Mouse (Mus musculus): ENCODE measurements around the gene Irf2bp2. TPM values are rescaled to one million over a fixed set of nuclear protein-coding genes. Genes with fewer than 3 reads are reported as not detected.

The Irf2bp2 gene
- polyA plus RNA-seq, 1 experiment from 2014 or later: 9.9 TPM

- ATAC-seq (ENCODE audit: insufficient read depth, low FRiP score): no peak
- Histone ChIP-seq H3K27ac (ENCODE audit: low read length) (no peak overlapping the region), H3K4me3 (replicated peaks; ENCODE audit: low read length) (no peak overlapping the region), H3K4me1 (ENCODE audit: control insufficient read depth, insufficient read depth, low read length) (peaks cover 8% of the 10 kb centered on the region), H3K9ac (ENCODE audit: low read length) (no peak overlapping the region), H3K36me3 (ENCODE audit: control insufficient read depth, insufficient read depth, low read length) (no peaks in the 10 kb centered on the region), H3K27me3 (ENCODE audit: control insufficient read depth, insufficient read depth, low read length) (no peaks in the 10 kb centered on the region), H3K4me2 (ENCODE audit: low read depth, low read length) (no peak overlapping the region), H3K9me3 (replicated peaks; ENCODE audit: control insufficient read depth, low read length) (peaks cover 4% of the 10 kb centered on the region; the same call in 1 of the 2 replicates)
- WGBS: 85% methylated on average over 3 of the region's 3 CpGs
These were observed 15.1 kb downstream of the Irf2bp2 start for GRCm38 (mm10) chr8:126578641-126579040.

GRCm38 (mm10) chr8:126576919-126577318, 16.9 kb downstream of the Irf2bp2 start:
- H3K36me3 ChIP-seq (ENCODE audit: control insufficient read depth, insufficient read depth, low read length): no peaks in the 10 kb centered on the region
- no peak for ATAC-seq (ENCODE audit: insufficient read depth, low FRiP score)
- no peak overlapping the region for H3K4me3 ChIP-seq (replicated peaks; ENCODE audit: low read length)
- H3K4me2 ChIP-seq (ENCODE audit: low read depth, low read length): no peak overlapping the region
- peaks cover 4% of the 10 kb centered on the region; the same call in 1 of the 2 replicates for H3K9me3 ChIP-seq (replicated peaks; ENCODE audit: control insufficient read depth, low read length)
- H3K27me3 ChIP-seq (ENCODE audit: control insufficient read depth, insufficient read depth, low read length): no peaks in the 10 kb centered on the region
- WGBS: 90% methylated on average over 8 of the region's 8 CpGs
- no peak overlapping the region for H3K27ac ChIP-seq (ENCODE audit: low read length)
- H3K9ac ChIP-seq (ENCODE audit: low read length): no peak overlapping the region
- H3K4me1 ChIP-seq (ENCODE audit: control insufficient read depth, insufficient read depth, low read length): no peaks in the 10 kb centered on the region

GRCm38 (mm10) chr8:126576086-126576485, 17.7 kb downstream of the Irf2bp2 start:
- H3K36me3 ChIP-seq (ENCODE audit: control insufficient read depth, insufficient read depth, low read length): no peaks in the 10 kb centered on the region
- H3K4me2 ChIP-seq (ENCODE audit: low read depth, low read length): no peak overlapping the region
- H3K4me3 ChIP-seq (replicated peaks; ENCODE audit: low read length): no peak overlapping the region
- no peaks in the 10 kb centered on the region for H3K27me3 ChIP-seq (ENCODE audit: control insufficient read depth, insufficient read depth, low read length)
- H3K9ac ChIP-seq (ENCODE audit: low read length): no peak overlapping the region
- H3K4me1 ChIP-seq (ENCODE audit: control insufficient read depth, insufficient read depth, low read length): no peaks in the 10 kb centered on the region
- ATAC-seq (ENCODE audit: insufficient read depth, low FRiP score): no peak
- H3K9me3 ChIP-seq (replicated peaks; ENCODE audit: control insufficient read depth, low read length): peaks cover 4% of the 10 kb centered on the region; the same call in 1 of the 2 replicates
- no peak overlapping the region for H3K27ac ChIP-seq (ENCODE audit: low read length)

GRCm38 (mm10) chr8:126574882-126575637, 18.7 kb downstream of the Irf2bp2 start:
- no peaks in the 10 kb centered on the region for H3K36me3 ChIP-seq (ENCODE audit: control insufficient read depth, insufficient read depth, low read length)
- no peak overlapping the region for H3K4me3 ChIP-seq (replicated peaks; ENCODE audit: low read length)
- peaks cover 5% of the 10 kb centered on the region; the same call in 1 of the 2 replicates for H3K4me1 ChIP-seq (ENCODE audit: control insufficient read depth, insufficient read depth, low read length)
- H3K4me2 ChIP-seq (ENCODE audit: low read depth, low read length): no peak overlapping the region
- ATAC-seq (ENCODE audit: insufficient read depth, low FRiP score): no peak
- H3K9ac ChIP-seq (ENCODE audit: low read length): no peak overlapping the region
- no peaks in the 10 kb centered on the region for H3K9me3 ChIP-seq (replicated peaks; ENCODE audit: control insufficient read depth, low read length)
- 75% methylated on average over 16 of the region's 16 CpGs for WGBS
- no peak overlapping the region for H3K27ac ChIP-seq (ENCODE audit: low read length)
- H3K27me3 ChIP-seq (ENCODE audit: control insufficient read depth, insufficient read depth, low read length): no peaks in the 10 kb centered on the region

- H3K9me3 ChIP-seq (replicated peaks; ENCODE audit: control insufficient read depth, low read length): no peaks in the 10 kb centered on the region
- no peak overlapping the region for H3K4me3 ChIP-seq (replicated peaks; ENCODE audit: low read length)
- H3K27me3 ChIP-seq (ENCODE audit: control insufficient read depth, insufficient read depth, low read length): no peaks in the 10 kb centered on the region
- WGBS: 71% methylated on average over 4 of the region's 4 CpGs
- H3K4me2 ChIP-seq (ENCODE audit: low read depth, low read length): no peak overlapping the region
- H3K4me1 ChIP-seq (ENCODE audit: control insufficient read depth, insufficient read depth, low read length): peaks cover 5% of the 10 kb centered on the region; the same call in 1 of the 2 replicates
- peak; percentile 84 for ATAC-seq (ENCODE audit: insufficient read depth, low FRiP score)
- no peaks in the 10 kb centered on the region for H3K36me3 ChIP-seq (ENCODE audit: control insufficient read depth, insufficient read depth, low read length)
- H3K27ac ChIP-seq (ENCODE audit: low read length): no peak overlapping the region
- H3K9ac ChIP-seq (ENCODE audit: low read length): no peak overlapping the region
These were observed 19.9 kb downstream of the Irf2bp2 start for GRCm38 (mm10) chr8:126573878-126574277.

- no peak for ATAC-seq (ENCODE audit: insufficient read depth, low FRiP score)
These were observed 20.6 kb downstream of the Irf2bp2 start for GRCm38 (mm10) chr8:126573079-126573694.

GRCm38 (mm10) chr8:126571065-126571660, 22.6 kb downstream of the Irf2bp2 start:
- 77% methylated on average over 15 of the region's 15 CpGs for WGBS
- H3K4me2 ChIP-seq (ENCODE audit: low read depth, low read length): no peak overlapping the region
- no peak overlapping the region for H3K9ac ChIP-seq (ENCODE audit: low read length)
- H3K27me3 ChIP-seq (ENCODE audit: control insufficient read depth, insufficient read depth, low read length): no peaks in the 10 kb centered on the region
- H3K27ac ChIP-seq (ENCODE audit: low read length): no peak overlapping the region
- H3K4me1 ChIP-seq (ENCODE audit: control insufficient read depth, insufficient read depth, low read length): peaks cover 22% of the 10 kb centered on the region
- H3K4me3 ChIP-seq (replicated peaks; ENCODE audit: low read length): no peak overlapping the region
- H3K9me3 ChIP-seq (replicated peaks; ENCODE audit: control insufficient read depth, low read length): no peaks in the 10 kb centered on the region
- H3K36me3 ChIP-seq (ENCODE audit: control insufficient read depth, insufficient read depth, low read length): no peaks in the 10 kb centered on the region
- ATAC-seq (ENCODE audit: insufficient read depth, low FRiP score): no peak

More at GRCm38 (mm10) chr8:126573079-126573694, 20.6 kb downstream of the Irf2bp2 start:
- Histone ChIP-seq H3K4me2 (ENCODE audit: low read depth, low read length) (no peak overlapping the region), H3K9ac (ENCODE audit: low read length) (no peak overlapping the region), H3K36me3 (ENCODE audit: control insufficient read depth, insufficient read depth, low read length) (no peaks in the 10 kb centered on the region), H3K27me3 (ENCODE audit: control insufficient read depth, insufficient read depth, low read length) (no peaks in the 10 kb centered on the region), H3K4me1 (ENCODE audit: control insufficient read depth, insufficient read depth, low read length) (peaks cover 5% of the 10 kb centered on the region; the same call in 1 of the 2 replicates), H3K27ac (ENCODE audit: low read length) (no peak overlapping the region), H3K9me3 (replicated peaks; ENCODE audit: control insufficient read depth, low read length) (no peaks in the 10 kb centered on the region), H3K4me3 (replicated peaks; ENCODE audit: low read length) (no peak overlapping the region)
- WGBS: 80% methylated on average over 6 of the region's 6 CpGs

GRCm38 (mm10) chr8:126570521-126571040, 23.2 kb downstream of the Irf2bp2 start:
- 68% methylated on average over 9 of the region's 9 CpGs for WGBS

GRCm38 (mm10) chr8:126570046-126570445, 23.7 kb downstream of the Irf2bp2 start:
- WGBS: 78% methylated on average over 3 of the region's 3 CpGs
- H3K4me1 ChIP-seq (ENCODE audit: control insufficient read depth, insufficient read depth, low read length): peaks cover 28% of the 10 kb centered on the region
- no peaks in the 10 kb centered on the region for H3K9me3 ChIP-seq (replicated peaks; ENCODE audit: control insufficient read depth, low read length)
- H3K27ac ChIP-seq (ENCODE audit: low read length): no peak overlapping the region
- no peaks in the 10 kb centered on the region for H3K36me3 ChIP-seq (ENCODE audit: control insufficient read depth, insufficient read depth, low read length)
- H3K9ac ChIP-seq (ENCODE audit: low read length): no peak overlapping the region
- H3K27me3 ChIP-seq (ENCODE audit: control insufficient read depth, insufficient read depth, low read length): no peaks in the 10 kb centered on the region
- no peak for ATAC-seq (ENCODE audit: insufficient read depth, low FRiP score)
- no peak overlapping the region for H3K4me3 ChIP-seq (replicated peaks; ENCODE audit: low read length)
- H3K4me2 ChIP-seq (ENCODE audit: low read depth, low read length): no peak overlapping the region

More at GRCm38 (mm10) chr8:126570521-126571040, 23.2 kb downstream of the Irf2bp2 start:
- Histone ChIP-seq H3K36me3 (ENCODE audit: control insufficient read depth, insufficient read depth, low read length) (no peaks in the 10 kb centered on the region), H3K27ac (ENCODE audit: low read length) (no peak overlapping the region), H3K9me3 (replicated peaks; ENCODE audit: control insufficient read depth, low read length) (no peaks in the 10 kb centered on the region), H3K27me3 (ENCODE audit: control insufficient read depth, insufficient read depth, low read length) (no peaks in the 10 kb centered on the region), H3K4me1 (ENCODE audit: control insufficient read depth, insufficient read depth, low read length) (peaks cover 28% of the 10 kb centered on the region), H3K9ac (ENCODE audit: low read length) (no peak overlapping the region), H3K4me2 (ENCODE audit: low read depth, low read length) (no peak overlapping the region), H3K4me3 (replicated peaks; ENCODE audit: low read length) (no peak overlapping the region)
- no peak for ATAC-seq (ENCODE audit: insufficient read depth, low FRiP score)

Measured in stomach, embryonic 16.5 days (tissue).